Comparison of ENCODE assay signal across 26 mouse cellular contexts in the genomic region with DNA sequence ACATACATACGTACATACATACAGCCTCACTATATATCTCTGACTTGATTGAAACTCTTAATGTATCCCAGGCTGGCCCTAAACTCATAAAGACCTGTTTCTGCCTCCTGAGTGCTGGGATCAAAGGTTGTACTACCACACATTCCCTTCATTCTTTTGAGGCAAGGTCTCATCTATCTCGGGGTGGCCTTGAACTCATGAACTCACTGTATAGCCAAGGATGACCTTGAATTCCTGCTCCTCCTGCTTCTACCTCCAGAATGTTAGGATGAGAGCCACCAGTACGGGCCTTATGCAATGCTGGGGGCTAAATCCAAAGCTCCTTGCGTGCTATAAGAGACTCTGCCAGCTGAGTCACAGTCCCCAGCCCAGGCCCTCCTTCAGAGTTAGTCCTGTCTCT. TPM values are rescaled to one million over a fixed set of nuclear protein-coding genes. Genes with fewer than 3 reads are reported as not detected.
A peak's percentile ranks its signal among the peaks of the same experiment; 100 is the strongest.
DNase-seq lines count a peak whose midpoint lies in the region; ATAC-seq and TF ChIP-seq lines count a peak whose summit lies in the region.
"Had no signal": no experiment of that assay in that cellular context is flagged by ENCODE, and none has a peak within 500 bp of the region (broad histone marks: within the 10 kb centered on the region; RNA-seq: fewer than 3 reads in every experiment).

No protein-coding gene starts in this region.

- H3K27me3 ChIP-seq in liver, adult 2 months (ENCODE audit: control insufficient read depth, insufficient read depth, low read length) = no peaks in the 10 kb centered on the region
- peaks cover 25% of the 10 kb centered on the region for H3K27me3 ChIP-seq in liver, embryonic 12.5 days (replicated peaks)
- H3K27me3 ChIP-seq in kidney, adult 2 months (replicated peaks; ENCODE audit: control insufficient read depth, insufficient read depth, low read length) = no peaks in the 10 kb centered on the region
- H3K27me3 ChIP-seq: CH12.LX, Patski had no signal

- DNase-seq in liver, adult 2 months (ENCODE audit: extremely low read depth, low read depth, low spot score) = no peak
- DNase-seq in ES-CJ7 (ENCODE audit: low read depth, low spot score) (peak; percentile 74), R1 (ENCODE audit: low read depth, low spot score) (peak; percentile 77), ZHBTc4 (ENCODE audit: low read depth, low spot score) (peak; percentile 66)
- DNase-seq in ovary, postnatal 10 days (ENCODE audit: low spot score) = no peak
- DNase-seq in kidney, adult 2 months = no peak
- no peak for DNase-seq in heart, postnatal 25 days (ENCODE audit: low spot score)
- DNase-seq: adrenal gland, adult 2 months; adrenal gland, adult 8-10 months; adrenal gland, postnatal 10 days; adrenal gland, postnatal 14 days; adrenal gland, postnatal 25 days; adrenal gland, postnatal 36 days; B cell, adult 2 months; cerebellum, adult 11 months; cerebellum, adult 11-12 months; cerebellum, adult 18-20 months; cerebellum, adult 2 months; cerebellum, adult 8-10 months had no signal

- WGBS in liver, adult 2 months = 51% methylated on average over 4 of the region's 4 CpGs
- WGBS in liver, embryonic 12.5 days (ENCODE audit: insufficient replicate concordance) = 69% methylated on average over 4 of the region's 4 CpGs
- WGBS in kidney, adult 2 months = 80% methylated on average over 4 of the region's 4 CpGs

- H3K9me3 ChIP-seq in liver, embryonic 12.5 days (replicated peaks) = no peaks in the 10 kb centered on the region
- H3K9me3 ChIP-seq: G1E had no signal

- H3K36me3 ChIP-seq in liver, adult 2 months (ENCODE audit: control insufficient read depth, insufficient read depth, low read length) = peaks cover 54% of the 10 kb centered on the region; the same call in 1 of the 2 replicates
- no peaks in the 10 kb centered on the region; the same call in 1 of the 2 replicates for H3K36me3 ChIP-seq in liver, embryonic 12.5 days
- H3K36me3 ChIP-seq in kidney, adult 2 months (ENCODE audit: control insufficient read depth, insufficient read depth, low read length) = no peaks in the 10 kb centered on the region; the same call in 1 of the 2 replicates
- H3K36me3 ChIP-seq: G1E had no signal

- 0 out of 2 replicates have a peak overlapping the region, but pooled peaks have one; percentile 21 for H3K9ac ChIP-seq in liver, adult 2 months (ENCODE audit: low read depth, low read length)
- no peak overlapping the region for H3K9ac ChIP-seq in liver, embryonic 12.5 days

- no peak overlapping the region for H3K4me2 ChIP-seq in liver, embryonic 12.5 days

- H3K27ac ChIP-seq in liver, adult 2 months (replicated peaks; ENCODE audit: insufficient read depth, low read depth, low read length) = no peak overlapping the region; the same call in 1 of the 2 replicates
- no peak overlapping the region for H3K27ac ChIP-seq in liver, embryonic 12.5 days
- H3K27ac ChIP-seq in kidney, adult 2 months (ENCODE audit: insufficient read depth, low read depth, low read length) = no peak overlapping the region

- intact Hi-C loops in heart, postnatal 25 days (cut with DNase I) = no loop called here

- TF ChIP-seq CTCF in liver, adult 2 months (IDR thresholded peaks at IDR 0.05; ENCODE audit: low read depth, low read length) = no peak
- TF ChIP-seq CTCF in kidney, adult 2 months (conservative IDR thresholded peaks at IDR 0.05; ENCODE audit: insufficient read depth, insufficient read length, low read depth, low read length) = no peak

- no peak for TF ChIP-seq POLR2A in liver, adult 2 months (IDR thresholded peaks at IDR 0.05; ENCODE audit: extremely low read depth, insufficient read depth, low read length)
- no peak for TF ChIP-seq POLR2A in kidney, adult 2 months (IDR thresholded peaks at IDR 0.05; ENCODE audit: low read depth, low read length)

- no peak overlapping the region for H3K4me3 ChIP-seq in liver, adult 2 months (ENCODE audit: insufficient read depth, low read depth, low read length)
- H3K4me3 ChIP-seq in liver, embryonic 12.5 days = no peak overlapping the region
- no peak overlapping the region for H3K4me3 ChIP-seq in kidney, adult 2 months (ENCODE audit: insufficient read depth, low read depth, low read length)

- no peaks in the 10 kb centered on the region; the same call in 1 of the 2 replicates for H3K79me2 ChIP-seq in liver, adult 2 months (ENCODE audit: control insufficient read depth, insufficient read depth, low read length)

- ATAC-seq in liver, embryonic 12.5 days = no peak
- ATAC-seq: activated CD4-positive, CD25-positive, alpha-beta regulatory T cell, adult 4 months; CD4-positive, CD25-positive, alpha-beta regulatory T cell, adult 4 months; Patski had no signal

- peaks cover 29% of the 10 kb centered on the region for H3K4me1 ChIP-seq in liver, adult 2 months (ENCODE audit: control insufficient read depth, insufficient read depth, low read length)
- no peaks in the 10 kb centered on the region for H3K4me1 ChIP-seq in liver, embryonic 12.5 days
- peaks cover 14% of the 10 kb centered on the region; the same call in 1 of the 2 replicates for H3K4me1 ChIP-seq in kidney, adult 2 months (ENCODE audit: control insufficient read depth, insufficient read depth, low read length)

RNA-seq across cellular contexts. Expression of a gene that starts 7.1 kb away (rescaled TPM):
- total RNA-seq in liver, adult 2 months (2014; rRNA removed) = 32.1 and 33.4 TPM in 2 replicates
- polyA plus RNA-seq in liver, adult 2 months (2012; rRNA removed) = 23.6 and 27.3 TPM in 2 replicates
- polyA plus RNA-seq in liver, embryonic 12.5 days (2016; fragmentation: Nextera tagmentation; extraction: Ambion mirVana) = 2.7 and 2.8 TPM in 2 replicates
- polyA plus RNA-seq in kidney, adult 2 months (2012; rRNA removed) = 25.9 and 26.8 TPM in 2 replicates
- total RNA-seq in heart, postnatal 25 days (2021) = 10 to 100 TPM; 10.3 to 15.1 TPM
- total RNA-seq: CH12.LX, G1E, MEL had no signal
- polyA plus RNA-seq: G1E had no signal

RNA-seq across cellular contexts. Expression of a gene that starts 19.1 kb away (rescaled TPM):
- 20.5 and 21.6 TPM in 2 replicates for total RNA-seq in liver, adult 2 months (2014; rRNA removed)
- polyA plus RNA-seq in liver, adult 2 months (2012; rRNA removed) = 5.0 and 5.3 TPM in 2 replicates
- polyA plus RNA-seq in liver, embryonic 12.5 days (2016; fragmentation: Nextera tagmentation; extraction: Ambion mirVana) = 18.2 and 22.4 TPM in 2 replicates
- 10.2 and 12.3 TPM in 2 replicates for polyA plus RNA-seq in kidney, adult 2 months (2012; rRNA removed)
- total RNA-seq in heart, postnatal 25 days (2021) = 10 to 100 TPM; 25.8 to 29.7 TPM

RNA-seq across cellular contexts. Expression of a gene that starts 22.6 kb away (rescaled TPM):
- 6.1 and 6.6 TPM in 2 replicates for total RNA-seq in liver, adult 2 months (2014; rRNA removed)
- polyA plus RNA-seq in liver, adult 2 months (2012; rRNA removed) = 9.4 and 11.0 TPM in 2 replicates
- 4.2 and 5.0 TPM in 2 replicates for polyA plus RNA-seq in liver, embryonic 12.5 days (2016; fragmentation: Nextera tagmentation; extraction: Ambion mirVana)
- polyA plus RNA-seq in kidney, adult 2 months (2012; rRNA removed) = 7.0 and 7.6 TPM in 2 replicates
- total RNA-seq in heart, postnatal 25 days (2021) = 1 to 10 TPM; 5.8 to 6.0 TPM

RNA-seq across cellular contexts. Expression of a gene that starts 47.8 kb away (rescaled TPM):
- 32.1 and 37.1 TPM in 2 replicates for total RNA-seq in liver, adult 2 months (2014; rRNA removed)
- 8.4 and 8.9 TPM in 2 replicates for polyA plus RNA-seq in liver, adult 2 months (2012; rRNA removed)
- 36.7 and 36.9 TPM in 2 replicates for polyA plus RNA-seq in liver, embryonic 12.5 days (2016; fragmentation: Nextera tagmentation; extraction: Ambion mirVana)
- 13.7 and 18.3 TPM in 2 replicates for polyA plus RNA-seq in kidney, adult 2 months (2012; rRNA removed)
- 10 to 100 TPM; 62.4 to 68.1 TPM for total RNA-seq in heart, postnatal 25 days (2021)

Comparison
In these comparisons a context has a peak if more than half of its experiments do, and no peak if none do; other contexts are left out.
1. DNase-seq: peak in ES-CJ7 (single experiment), R1 (single experiment) and ZHBTc4 (single experiment); none in liver, adult 2 months (single experiment), ovary, postnatal 10 days (single experiment), kidney, adult 2 months (single experiment) and heart, postnatal 25 days (single experiment).